Mouse (Mus musculus) lung, postnatal 25 days (tissue): ENCODE data around the gene Bank1.

Experiments used
- DNase-seq: peaks from one replicate; pipeline ENCODE4 v3.0.0; 2022; ENCODE audit warnings: low spot score

Bank1 gene

DNA sequence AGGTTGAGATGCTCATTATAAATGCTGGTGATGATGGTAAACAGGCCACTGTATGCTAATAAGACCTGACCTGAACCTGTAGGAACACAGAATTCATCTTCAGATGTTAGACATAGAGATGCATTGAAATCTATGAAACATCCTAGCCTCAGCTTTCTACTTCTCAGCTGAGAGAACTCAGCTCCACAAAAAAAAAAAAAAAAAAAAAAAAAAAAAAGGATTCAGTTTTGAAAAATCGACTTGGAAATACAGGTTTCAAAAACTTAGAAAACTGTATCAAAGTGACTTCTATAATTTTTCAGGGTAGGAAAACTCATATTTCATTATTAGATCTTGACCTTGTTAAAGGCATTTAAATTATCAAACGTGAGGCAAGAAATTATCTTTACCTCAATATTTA lies 222.5 kb downstream of the Bank1 start:
- DNase-seq, result no peak

DNA sequence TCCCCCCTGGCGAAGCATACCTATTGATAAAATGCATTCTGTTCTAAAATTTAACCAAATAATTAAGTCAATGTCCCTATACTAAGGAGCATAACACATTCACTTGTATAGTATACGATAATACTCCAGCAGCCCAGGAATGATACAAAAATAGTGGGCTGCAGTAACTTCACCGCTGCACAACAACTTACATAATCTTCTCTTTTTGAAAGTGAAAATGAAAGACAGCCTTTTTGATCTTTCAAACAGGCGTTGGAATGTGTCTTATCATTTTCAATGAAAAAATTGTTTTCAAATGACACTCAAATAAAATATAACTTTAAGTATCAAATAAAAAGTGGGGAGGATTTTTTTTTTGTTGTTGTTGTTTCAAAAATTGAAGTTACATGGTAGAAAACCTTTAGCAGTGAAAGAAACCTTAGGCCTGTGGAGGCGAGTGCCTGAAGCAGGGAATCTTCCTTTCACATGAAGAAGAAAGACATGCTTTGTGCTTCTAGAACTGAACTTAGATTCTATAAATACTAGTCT lies 224.8 kb downstream of the Bank1 start:
- no peak for DNase-seq

DNA sequence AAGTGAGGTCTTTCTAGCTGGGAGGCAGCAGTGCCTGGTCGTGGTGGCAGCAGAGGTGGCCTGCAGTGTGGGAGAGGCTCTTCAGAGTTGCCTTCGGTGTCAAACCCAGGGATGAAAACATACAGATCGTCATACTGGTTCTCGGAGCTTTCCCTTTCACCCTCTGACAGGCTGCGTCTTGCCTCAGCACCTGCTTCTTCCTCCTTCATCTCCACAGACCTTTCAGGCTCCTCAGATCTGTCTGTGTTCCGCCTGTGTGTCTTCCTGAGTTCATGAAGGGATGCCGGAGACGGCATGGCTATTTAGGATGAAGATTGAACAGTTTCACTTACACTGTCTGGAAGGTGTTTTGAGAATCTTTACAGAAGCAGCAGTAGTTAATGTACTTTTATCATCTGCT lies 225.6 kb downstream of the Bank1 start:
- DNase-seq, result no peak

DNA sequence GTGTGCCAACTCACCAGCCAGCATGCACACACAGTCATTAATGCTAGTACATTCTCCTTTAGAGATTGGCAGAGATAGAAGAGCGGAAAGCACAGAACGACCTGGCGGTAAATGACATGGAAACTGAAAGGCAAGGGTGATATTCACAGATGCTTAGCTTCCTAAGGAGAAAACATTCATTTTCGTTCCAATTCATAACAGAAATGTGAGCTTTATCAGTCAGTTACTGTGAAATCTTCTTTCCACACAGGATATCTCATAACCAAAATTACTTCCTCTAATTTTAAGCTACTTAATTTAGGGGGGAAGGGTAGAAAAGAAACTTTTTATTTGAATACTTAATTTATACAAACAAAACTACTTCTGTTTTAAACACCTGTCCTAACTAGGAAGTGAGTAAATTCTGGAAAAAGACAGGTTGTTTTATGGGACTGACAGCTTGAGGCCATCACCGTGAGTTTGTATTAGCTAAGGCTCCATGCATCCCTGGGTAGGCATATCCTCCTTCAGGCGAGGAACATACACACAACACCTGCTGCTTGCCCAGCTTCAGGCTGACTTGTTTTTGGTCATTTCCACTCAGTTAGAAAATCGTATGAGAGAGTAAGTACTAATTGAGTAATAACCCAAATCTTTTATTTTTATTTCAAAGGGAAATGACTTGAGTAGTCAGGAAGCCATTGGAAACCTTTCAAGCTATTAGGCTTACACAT lies 238.8 kb downstream of the Bank1 start:
- DNase-seq, result no peak

DNA sequence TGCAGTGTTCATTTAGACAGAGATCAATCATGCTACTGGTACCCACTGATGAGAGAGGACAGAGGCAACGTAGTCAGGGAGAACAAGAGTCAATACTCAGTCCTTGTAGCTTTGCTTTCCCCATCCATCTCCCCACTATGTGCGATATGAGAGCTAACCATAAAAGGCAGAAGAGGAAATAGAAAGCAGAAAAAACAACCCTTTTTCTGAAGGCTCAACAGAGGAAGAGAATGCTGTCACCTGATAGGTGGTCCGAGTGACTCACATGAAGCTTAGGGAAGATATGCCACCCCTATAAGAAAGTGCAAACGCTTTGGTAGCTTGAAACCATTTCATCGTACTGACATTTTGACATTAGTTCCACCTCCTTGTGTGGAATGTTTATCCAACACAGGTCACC lies 239.4 kb downstream of the Bank1 start:
- DNase-seq, result no peak

DNA sequence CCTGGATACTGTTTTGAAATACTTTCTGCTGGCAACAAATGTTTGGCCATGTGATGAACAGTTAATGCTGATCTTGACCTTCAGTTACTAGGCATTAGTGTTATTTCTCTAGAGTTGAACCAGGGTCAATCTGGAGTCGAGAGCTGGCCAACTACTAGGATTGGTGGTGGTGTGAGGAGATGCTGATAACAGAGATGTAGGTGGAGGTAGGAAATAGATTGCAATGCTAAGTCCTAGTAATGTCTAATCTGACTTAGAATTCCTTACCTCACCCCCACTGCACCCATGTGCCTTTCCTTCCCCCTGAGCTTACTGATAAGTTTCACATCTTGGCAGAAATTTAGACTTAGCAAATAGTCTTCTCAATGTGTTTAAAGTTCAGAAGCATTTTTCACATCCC lies 240.8 kb downstream of the Bank1 start:
- DNase-seq, result peak; percentile 4

DNA sequence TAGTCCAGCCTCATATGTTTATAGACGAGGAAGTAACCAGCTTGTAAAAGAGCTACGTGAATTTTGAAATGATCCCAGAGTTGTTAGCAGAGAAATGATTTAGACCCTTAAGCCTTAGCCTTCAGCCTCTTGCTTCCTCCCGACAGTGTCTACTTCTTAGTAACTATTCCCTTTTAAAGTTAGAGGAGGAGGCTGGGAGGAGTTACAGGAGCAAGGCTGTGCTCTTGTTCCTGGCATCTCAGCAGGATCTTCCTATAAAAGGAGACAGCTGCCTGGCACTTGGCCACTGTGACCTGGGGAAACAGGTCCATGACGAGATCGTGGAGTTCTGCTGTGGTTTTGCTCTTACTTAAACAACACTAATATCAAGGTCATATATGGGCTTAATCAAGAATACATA lies 241.8 kb downstream of the Bank1 start:
- DNase-seq, result no peak

DNA sequence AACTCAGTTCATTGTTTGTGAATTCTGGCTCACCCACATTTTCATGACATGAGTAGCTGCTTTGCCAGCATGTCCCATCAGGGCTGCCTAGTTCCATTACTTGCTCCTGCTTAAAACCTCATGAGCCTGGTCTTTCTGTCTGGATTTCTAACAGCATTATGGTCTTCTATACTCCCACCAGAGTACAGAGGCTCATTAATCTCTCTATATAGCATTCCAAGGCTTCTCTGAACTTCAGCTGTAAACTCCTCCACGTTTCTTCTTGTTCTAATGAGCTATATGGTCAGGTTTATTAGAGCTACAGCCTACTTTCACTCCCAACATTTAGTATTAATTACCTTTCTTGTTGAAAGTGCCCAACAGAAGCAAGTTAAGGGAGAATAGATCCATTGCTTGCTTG lies 244.6 kb downstream of the Bank1 start:
- DNase-seq, result no peak

DNA sequence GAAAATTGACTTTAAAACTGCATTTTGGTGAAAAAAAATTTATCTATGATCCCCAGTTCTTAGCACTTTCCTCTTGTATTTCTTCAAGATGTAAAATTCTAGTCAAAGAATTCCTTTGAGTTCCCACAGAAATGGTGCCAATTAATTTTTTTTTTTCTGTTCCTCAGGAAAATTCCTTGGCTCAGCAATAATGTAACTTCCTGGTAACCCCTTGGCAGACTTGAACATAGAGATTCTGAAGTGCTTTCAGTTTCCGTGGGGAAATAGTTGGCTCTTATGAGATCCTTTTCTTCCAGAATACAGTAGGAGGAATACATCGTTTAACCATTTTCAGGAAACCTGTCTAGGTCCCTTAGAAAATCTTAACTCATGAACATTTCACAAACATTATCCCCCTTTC lies 247.3 kb downstream of the Bank1 start:
- DNase-seq, result peak; percentile 4

DNA sequence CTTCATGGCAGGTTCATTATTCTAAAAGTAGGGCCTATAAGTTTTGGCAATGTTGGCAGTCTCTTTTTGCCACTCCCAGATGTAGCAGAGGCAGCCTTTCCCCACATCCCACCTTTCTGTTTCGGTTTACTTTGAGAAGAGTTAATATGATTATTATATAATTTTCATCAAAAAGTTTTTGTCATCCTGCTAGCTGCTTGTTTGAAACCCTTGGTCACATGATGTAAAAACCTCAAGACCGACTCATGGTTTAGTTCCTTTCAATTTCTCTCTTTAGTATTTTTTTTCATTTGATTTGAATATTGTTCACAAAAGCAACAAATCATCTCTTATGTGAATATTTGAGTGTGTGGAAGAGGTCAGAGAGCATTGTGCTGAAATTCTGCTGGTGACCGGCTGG lies 255.5 kb downstream of the Bank1 start:
- no peak for DNase-seq

DNA sequence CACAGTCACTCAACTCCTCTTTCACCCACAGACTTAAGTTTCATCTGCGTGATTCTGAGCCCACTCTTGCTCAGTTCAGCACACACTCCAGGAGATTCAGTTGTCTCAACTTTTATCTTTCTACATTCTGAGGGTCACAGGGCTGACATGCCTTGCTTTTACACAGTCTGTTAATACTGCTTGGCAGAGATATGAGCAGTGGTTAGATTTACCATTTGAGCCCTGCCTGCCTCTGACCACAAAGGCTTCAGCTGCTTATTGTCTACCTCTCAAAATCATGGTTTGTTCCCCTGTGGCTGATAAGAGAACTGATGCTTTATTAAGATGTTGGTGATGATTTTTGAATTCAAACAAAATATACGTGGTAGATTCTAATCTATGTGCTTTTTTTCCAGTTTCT lies 264.0 kb downstream of the Bank1 start:
- no peak for DNase-seq

DNA sequence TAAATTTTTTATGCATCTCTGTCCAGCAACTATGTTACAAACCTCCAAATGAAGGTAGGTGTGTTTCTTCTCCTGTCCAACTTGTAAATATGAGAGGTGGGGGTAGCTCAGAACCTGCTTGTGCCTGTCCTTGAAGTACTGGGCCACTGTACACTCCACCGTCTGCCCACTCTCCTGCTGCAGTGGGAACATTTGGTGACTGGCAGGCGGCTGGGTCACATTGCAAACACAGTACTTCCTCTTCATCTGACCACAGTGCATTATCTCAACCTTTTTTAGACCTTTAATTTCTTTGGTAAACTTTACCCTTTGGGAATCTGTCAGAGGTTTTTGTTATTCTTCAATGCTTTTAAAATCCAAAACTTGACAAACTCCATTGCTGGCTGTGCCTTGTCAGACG lies 275.2 kb downstream of the Bank1 start:
- no peak for DNase-seq

DNA sequence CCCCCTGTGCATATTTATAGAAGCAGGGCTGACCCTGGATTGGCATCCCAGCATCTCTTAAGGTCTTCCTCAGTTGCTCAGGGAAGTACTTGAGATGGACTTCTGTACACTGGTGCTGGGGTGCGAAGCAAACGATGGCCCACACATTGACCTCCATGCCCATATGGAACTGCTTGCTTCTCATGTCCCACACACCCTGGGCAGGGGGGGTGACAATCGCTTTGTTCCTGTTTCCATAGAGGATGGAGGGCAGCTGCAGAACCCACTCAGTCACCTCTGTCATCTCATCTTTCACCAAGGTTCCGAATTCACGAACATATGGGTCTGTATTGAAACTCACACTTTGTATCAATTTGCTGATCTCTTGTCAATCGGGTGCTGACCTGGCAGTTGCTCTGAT lies 275.7 kb downstream of the Bank1 start:
- no peak for DNase-seq

DNA sequence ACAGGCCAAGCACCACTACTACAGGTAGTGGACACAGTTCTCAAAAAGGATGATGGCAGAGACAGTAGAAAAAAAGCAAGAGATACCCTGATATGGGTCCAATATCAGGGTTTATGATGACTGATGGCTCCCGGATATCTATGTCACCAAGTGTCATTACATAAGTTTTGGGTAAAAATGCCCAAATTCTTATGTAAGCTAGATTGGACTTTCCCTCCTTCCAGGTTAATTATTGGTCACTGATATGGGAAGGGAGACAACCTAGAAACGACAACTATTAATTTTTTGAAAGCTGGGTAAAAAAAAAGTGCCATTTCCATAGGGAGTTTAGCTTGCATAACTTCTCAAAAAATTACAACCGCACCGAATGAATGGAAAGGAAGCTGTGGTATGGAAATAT lies 277.8 kb downstream of the Bank1 start:
- DNase-seq, result no peak

DNA sequence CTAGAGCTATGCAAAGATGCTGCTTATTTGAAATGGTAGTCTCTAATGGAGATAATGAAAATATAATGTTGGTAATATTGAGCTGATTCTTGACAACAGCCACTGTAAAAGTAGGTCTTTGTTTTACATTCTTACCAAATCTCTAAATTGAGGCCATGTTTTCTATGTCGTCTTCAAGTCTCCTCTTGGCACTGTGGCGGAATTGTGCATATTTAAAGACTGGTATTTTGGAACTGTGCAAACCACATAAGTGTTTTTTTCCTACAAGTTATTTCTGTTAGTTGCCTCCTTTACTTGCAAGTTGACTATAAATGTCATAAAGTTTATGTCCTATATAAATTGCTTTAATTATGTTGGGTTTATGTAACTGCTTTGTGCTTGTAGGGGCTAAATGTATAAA lies 280.5 kb downstream of the Bank1 start:
- no peak for DNase-seq

DNA sequence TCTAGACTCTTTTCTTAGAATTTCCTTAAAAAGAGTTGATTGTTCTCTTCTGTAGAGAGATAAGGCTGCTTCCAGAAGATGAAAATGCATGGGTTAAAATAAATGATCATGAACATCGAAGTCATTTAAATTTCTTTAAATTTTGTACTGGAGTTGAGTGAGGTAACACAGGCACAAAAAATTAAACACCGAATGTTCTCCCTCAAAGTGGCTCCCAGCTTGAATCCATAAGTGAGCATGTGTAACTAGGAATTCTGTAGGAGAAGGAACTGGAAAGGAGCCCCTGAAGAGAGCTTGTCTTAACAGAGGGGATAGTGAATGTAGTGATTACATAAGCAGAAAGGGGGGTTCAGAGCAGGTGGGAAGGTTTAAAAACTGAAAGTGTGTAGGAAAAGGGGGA lies 285.8 kb downstream of the Bank1 start:
- DNase-seq, result no peak

DNA sequence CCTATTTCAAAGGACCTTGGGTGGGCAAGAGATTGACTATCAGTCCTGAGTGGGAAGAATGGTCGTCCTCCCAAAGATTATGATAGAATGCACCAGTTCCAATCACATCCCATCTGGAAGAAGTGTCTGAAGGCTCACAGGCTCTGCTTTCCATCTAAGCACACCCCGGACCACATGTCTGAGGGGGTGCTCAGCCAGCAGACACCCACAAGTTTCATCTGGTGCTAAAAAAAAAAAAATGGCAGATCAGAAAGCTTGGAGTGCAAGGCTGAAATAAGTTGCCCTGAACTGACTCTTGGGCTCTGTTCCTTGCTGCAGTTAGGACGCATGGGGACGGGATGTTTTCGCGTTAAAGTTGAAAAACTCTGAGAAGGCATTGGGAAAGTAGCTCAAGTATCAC lies 286.4 kb downstream of the Bank1 start:
- no peak for DNase-seq

DNA sequence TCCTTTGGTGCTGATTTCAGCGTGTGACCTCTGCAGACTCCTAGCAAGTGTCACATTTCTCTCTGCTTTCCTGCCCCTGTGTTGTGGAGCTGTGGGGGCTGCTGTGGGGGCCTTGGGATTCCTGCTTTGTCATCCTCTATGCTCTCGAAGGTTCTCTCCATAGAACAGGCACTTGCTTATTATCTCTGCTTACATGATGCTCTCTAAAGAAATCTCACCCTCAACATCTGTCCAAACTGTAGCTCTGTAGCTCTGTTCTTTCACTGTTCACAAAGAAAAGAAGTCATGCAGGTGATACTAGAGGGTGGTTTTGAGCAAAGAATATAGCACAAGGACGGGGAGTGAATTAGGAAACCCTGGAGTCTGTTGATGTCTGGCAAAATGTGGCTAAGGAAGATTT lies 288.6 kb downstream of the Bank1 start:
- no peak for DNase-seq

DNA sequence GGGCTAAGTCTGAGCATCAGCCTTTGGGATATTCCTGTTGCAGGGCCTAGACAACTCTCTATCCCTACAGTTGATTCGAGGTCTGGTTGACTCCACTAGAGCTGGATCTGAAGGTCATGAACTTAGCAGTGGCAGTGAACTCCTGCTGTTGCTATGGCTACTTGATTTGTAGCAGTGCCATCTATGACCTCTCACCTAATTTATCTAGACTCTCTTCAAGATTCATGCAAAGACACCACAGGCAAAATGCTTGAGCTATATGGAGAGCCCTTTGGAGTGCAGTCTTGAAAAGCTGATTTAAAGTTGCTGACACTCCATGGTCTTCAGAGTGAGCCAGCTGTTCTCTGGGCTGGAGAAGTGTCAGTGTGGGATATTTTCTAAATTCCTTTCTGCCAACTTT lies 290.1 kb downstream of the Bank1 start:
- DNase-seq, result no peak

DNA sequence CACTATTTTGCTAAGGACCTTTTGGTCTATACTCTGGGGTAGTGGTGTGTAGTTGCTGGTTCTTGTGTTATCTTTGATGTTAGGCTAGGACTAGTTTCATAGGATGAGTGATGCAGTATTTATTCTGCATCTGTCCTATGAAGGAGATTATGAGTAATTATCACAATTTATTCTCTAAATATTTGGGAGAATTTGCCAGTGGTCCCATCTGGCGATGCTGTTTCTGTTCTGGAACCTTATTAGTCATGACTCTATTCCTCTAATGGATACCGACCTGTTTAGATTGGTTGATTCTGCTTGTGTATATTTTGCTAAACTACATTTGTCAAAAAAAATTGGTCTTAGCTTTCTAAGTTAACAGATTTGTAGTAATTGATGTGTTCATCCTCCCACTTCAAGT lies 301.0 kb downstream of the Bank1 start:
- no peak for DNase-seq

DNA sequence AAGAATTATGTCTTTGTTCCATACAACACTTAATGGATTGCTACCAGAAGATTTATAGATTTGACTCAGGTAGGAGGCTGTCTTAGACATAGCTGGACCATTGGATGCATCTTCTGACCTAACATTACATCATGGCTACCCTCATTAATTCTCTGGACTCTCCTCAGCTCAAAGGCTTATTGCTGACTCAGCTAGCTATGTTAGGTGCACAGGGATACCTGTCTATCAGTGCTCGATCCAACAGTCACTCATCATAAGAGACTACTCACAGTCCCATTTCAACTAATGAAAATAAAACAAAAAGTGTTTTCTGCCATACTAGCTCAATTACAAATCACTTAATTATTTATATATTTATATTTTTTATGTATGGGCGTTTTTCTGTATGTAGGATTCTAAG lies 308.3 kb downstream of the Bank1 start:
- no peak for DNase-seq

DNA sequence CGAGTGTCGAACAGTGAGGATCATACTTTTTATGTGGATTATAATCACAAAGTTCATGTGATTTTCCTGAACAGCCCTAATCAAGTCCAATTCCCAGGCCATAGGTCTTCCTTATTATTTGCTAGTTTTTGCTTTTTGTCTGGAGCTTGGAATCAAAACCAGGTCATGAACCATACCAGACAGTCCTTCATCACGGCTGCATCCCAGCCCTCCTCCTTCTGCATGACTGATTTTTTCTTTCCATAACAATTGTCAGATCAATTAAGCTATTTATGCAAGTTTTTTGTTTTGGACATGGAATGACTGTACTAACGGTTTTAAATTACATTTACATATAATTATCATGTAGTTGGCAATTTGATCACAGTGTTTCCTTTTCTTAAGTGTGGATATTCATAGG lies 315.2 kb downstream of the Bank1 start:
- DNase-seq, result no peak

DNA sequence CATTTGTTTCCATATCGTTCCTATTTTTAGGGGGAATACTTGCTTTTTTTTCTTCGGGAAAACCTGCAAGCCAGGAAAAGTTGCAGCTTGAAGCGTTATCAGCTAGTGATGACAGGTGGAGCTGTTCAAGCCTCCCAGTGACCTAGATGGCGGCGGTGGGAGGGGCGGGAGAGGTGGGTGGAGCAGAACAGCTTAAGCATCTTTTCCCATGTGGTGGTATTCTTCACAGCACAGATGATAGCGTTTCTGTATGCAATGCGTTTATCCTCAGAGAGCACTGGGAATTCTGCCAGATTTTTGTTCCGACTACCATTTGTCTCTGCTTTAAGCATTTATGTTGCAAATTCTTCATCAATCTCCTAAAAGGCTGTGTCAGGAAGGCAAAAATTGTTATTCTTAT lies 318.0 kb downstream of the Bank1 start:
- DNase-seq, result no peak

DNA sequence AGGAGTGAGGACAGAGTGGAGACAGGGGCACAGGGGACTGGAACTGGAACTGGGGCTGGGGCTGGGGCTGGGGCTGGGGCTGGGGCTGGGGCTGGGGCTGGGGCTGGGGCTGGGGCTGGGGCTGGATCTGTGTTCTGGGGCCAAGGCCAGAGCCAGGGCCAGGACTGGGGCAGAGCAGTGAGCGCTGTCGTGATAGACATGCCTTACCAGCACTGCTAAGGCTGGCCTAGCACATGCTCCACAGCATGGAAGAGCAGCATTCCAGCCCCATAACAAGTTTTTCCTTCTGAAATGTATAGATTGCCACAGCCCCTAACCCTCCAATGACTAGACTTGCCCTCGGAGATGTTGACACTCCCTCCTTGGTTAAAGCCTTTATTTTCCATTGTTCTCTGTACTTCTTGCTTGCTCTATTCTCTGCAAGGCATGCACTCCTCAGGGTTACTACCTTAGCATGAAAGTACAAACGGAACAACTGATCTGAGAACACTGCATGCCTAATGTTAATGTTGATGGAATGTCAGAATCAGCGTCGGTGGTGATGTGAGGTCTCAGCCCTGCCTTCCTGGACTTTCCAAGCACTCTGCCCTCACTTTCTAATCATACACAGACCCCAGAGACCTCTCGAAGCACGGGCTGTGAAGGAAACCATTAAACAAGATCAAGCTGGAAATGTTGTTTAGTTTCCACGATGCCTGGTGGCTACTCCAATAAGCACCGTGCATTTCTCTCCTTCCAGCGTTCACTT lies 318.6 kb downstream of the Bank1 start:
- no peak for DNase-seq
